Comparison of ENCODE assay signal across 9 mouse cellular contexts in the genomic region with DNA sequence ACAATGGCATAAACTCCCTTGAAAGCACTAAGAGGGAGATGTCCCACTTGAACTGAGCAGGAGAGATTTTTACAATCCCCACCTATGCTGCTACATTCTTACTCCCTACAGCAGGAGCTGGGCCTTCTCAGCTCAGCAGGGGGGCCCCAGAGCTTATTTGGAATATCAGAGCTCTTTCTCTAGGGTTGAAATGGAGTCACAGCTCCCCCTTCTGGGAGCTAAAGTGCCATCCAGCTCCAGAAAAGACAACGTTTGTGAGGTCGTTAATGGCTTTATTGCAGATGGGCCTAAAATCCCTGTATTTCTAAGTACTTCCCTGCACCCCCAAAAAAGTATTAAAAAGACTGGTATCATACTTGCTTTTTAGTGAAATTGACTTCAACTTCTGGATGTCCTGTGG. TPM values are rescaled to one million over a fixed set of nuclear protein-coding genes. Genes with fewer than 3 reads are reported as not detected.
DNase-seq lines count a peak whose midpoint lies in the region; ATAC-seq and TF ChIP-seq lines count a peak whose summit lies in the region.
"Had no signal": no experiment of that assay in that cellular context is flagged by ENCODE, and none has a peak within 500 bp of the region (broad histone marks: within the 10 kb centered on the region; RNA-seq: fewer than 3 reads in every experiment).

No protein-coding gene starts in this region.

- H3K4me3 ChIP-seq in heart, postnatal 0 days (ENCODE audit: low read depth, low read length), result no peak overlapping the region
- no peak overlapping the region for H3K4me3 ChIP-seq in forebrain, embryonic 16.5 days (replicated peaks; ENCODE audit: low read length)
- H3K4me3 ChIP-seq: lung, embryonic 15.5 days had no signal

- no peak for ATAC-seq in heart, postnatal 0 days (ENCODE audit: insufficient read depth, low read depth)
- no peak for ATAC-seq in forebrain, embryonic 16.5 days

- no peak overlapping the region for H3K27ac ChIP-seq in heart, postnatal 0 days (ENCODE audit: low read depth)
- no peak overlapping the region for H3K27ac ChIP-seq in forebrain, embryonic 16.5 days (ENCODE audit: low read length)
- H3K27ac ChIP-seq: lung, embryonic 15.5 days had no signal

- 2% methylated on average over 2 of the region's 2 CpGs for WGBS in heart, postnatal 0 days
- WGBS in forebrain, embryonic 16.5 days, result 2% methylated on average over 2 of the region's 2 CpGs

- H3K36me3 ChIP-seq in heart, postnatal 0 days (replicated peaks; ENCODE audit: control insufficient read depth, insufficient read depth, low read length), result no peaks in the 10 kb centered on the region
- no peaks in the 10 kb centered on the region for H3K36me3 ChIP-seq in forebrain, embryonic 16.5 days (ENCODE audit: control insufficient read depth, insufficient read depth)
- H3K36me3 ChIP-seq: lung, embryonic 15.5 days had no signal

- intact Hi-C loops in left cerebral cortex, postnatal 4 days (cut with DNase I), result loop anchor here (5.0 kb wide), 2 partner anchors 923 to 1473 kb away; no protein-coding TSS in a partner anchor

- peaks cover 21% of the 10 kb centered on the region for H3K27me3 ChIP-seq in heart, postnatal 0 days (ENCODE audit: control insufficient read depth, insufficient read depth, low read length)
- H3K27me3 ChIP-seq in forebrain, embryonic 16.5 days (replicated peaks; ENCODE audit: control insufficient read depth, insufficient read depth, low read length), result no peaks in the 10 kb centered on the region

- no peaks in the 10 kb centered on the region for H3K4me1 ChIP-seq in heart, postnatal 0 days (ENCODE audit: control insufficient read depth, insufficient read depth)
- no peaks in the 10 kb centered on the region for H3K4me1 ChIP-seq in forebrain, embryonic 16.5 days (replicated peaks; ENCODE audit: control insufficient read depth, insufficient read depth, low read length)
- H3K4me1 ChIP-seq: lung, embryonic 15.5 days had no signal

- H3K4me2 ChIP-seq in heart, postnatal 0 days (ENCODE audit: low read depth, low read length), result no peak overlapping the region
- peak overlapping the region; percentile 17 for H3K4me2 ChIP-seq in forebrain, embryonic 16.5 days (ENCODE audit: low read length)
- H3K4me2 ChIP-seq: lung, embryonic 15.5 days had no signal

- TF ChIP-seq EP300 in heart, postnatal 0 days (IDR thresholded peaks at IDR 0.05; ENCODE audit: low read depth), result no peak

- no peaks in the 10 kb centered on the region for H3K9me3 ChIP-seq in heart, postnatal 0 days (replicated peaks; ENCODE audit: control insufficient read depth, low read length)
- H3K9me3 ChIP-seq in forebrain, embryonic 16.5 days (ENCODE audit: control insufficient read depth, low read length), result no peaks in the 10 kb centered on the region
- H3K9me3 ChIP-seq: lung, embryonic 15.5 days had no signal

- no peak for DNase-seq in heart, postnatal 0 days (ENCODE audit: low spot score)
- DNase-seq in heart, adult 18-20 months, result no peak
- peak; percentile 92 for DNase-seq in brain, embryonic 14.5 days (ENCODE audit: low read depth)
- DNase-seq in left cerebral cortex, postnatal 4 days, result peak; percentile 93
- DNase-seq in retina, postnatal 1 day, result peak; percentile 74
- no peak for DNase-seq in heart, adult 8-10 months (ENCODE audit: low spot score)
- no peak for DNase-seq in kidney, adult 8-10 months

- TF ChIP-seq POLR2A in brain, embryonic 14.5 days (IDR thresholded peaks at IDR 0.05; ENCODE audit: borderline replicate concordance, extremely low read depth, insufficient read depth, insufficient read length, poor library complexity, severe bottlenecking), result no peak

- TF ChIP-seq CTCF in heart, postnatal 0 days (IDR thresholded peaks at IDR 0.05; ENCODE audit: low read depth), result peak; percentile 40
- TF ChIP-seq CTCF in brain, embryonic 14.5 days (IDR thresholded peaks at IDR 0.05; ENCODE audit: borderline replicate concordance, extremely low read depth, insufficient read depth, insufficient read length), result peak; percentile 77; the same call in 1 of the 2 replicates

- H3K9ac ChIP-seq in heart, postnatal 0 days (replicated peaks; ENCODE audit: low read depth, low read length), result no peak overlapping the region
- H3K9ac ChIP-seq in forebrain, embryonic 16.5 days (replicated peaks; ENCODE audit: low read depth, low read length), result no peak overlapping the region
- H3K9ac ChIP-seq: lung, embryonic 15.5 days had no signal

RNA-seq across cellular contexts. Expression of a gene that starts 3.6 kb away (rescaled TPM):
- total RNA-seq in heart, postnatal 0 days (2014; rRNA removed; ENCODE audit: low replicate concordance), result 0.08 TPM in 1 of 2 replicates, not detected in the other
- 0.56 and 0.70 TPM in 2 replicates for polyA plus RNA-seq in heart, postnatal 0 days (2015; fragmentation: Nextera tagmentation; extraction: Ambion mirVana)
- total RNA-seq in heart, adult 18-20 months (2021), result under 1 TPM in 1 of 2 experiments, not detected in 1; 0.18 TPM
- polyA plus RNA-seq in brain, embryonic 14.5 days (2012; rRNA removed), result 13.6 and 36.0 TPM in 2 replicates
- polyA plus RNA-seq in forebrain, embryonic 16.5 days (2015; fragmentation: Nextera tagmentation; extraction: Ambion mirVana), result 30.7 and 42.5 TPM in 2 replicates
- total RNA-seq in left cerebral cortex, postnatal 4 days (2021), result 100 to 1,000 TPM; 127 to 133 TPM
- under 1 TPM in 3 of 4 experiments, not detected in 1; 0.16 to 0.50 (median 0.29) TPM for total RNA-seq in heart, adult 8-10 months (2022)

Comparison
In these comparisons a context has a peak if more than half of its experiments do, and no peak if none do; other contexts are left out.
1. DNase-seq: peak in brain, embryonic 14.5 days (single experiment), left cerebral cortex, postnatal 4 days (single experiment) and retina, postnatal 1 day (single experiment); none in heart, postnatal 0 days (single experiment), heart, adult 18-20 months (0 of 2), heart, adult 8-10 months (single experiment) and kidney, adult 8-10 months (0 of 2).
2. RNA of a gene that starts 3.6 kb away (total RNA-seq): 127 to 133 TPM in left cerebral cortex, postnatal 4 days; 0.16 to 0.50 TPM in heart, adult 8-10 months, 0.18 TPM in heart, adult 18-20 months and 0.08 TPM in heart, postnatal 0 days; every median in the first group is over 10 times any median in the second.